Mouse (Mus musculus) testis, adult 2 months (tissue): ENCODE data around the gene Msl1. TPM values are rescaled to one million over a fixed set of nuclear protein-coding genes. Genes with fewer than 3 reads are reported as not detected.
A peak's percentile ranks its signal among the peaks of the same experiment; 100 is the strongest.

Experiments
- H3K27ac ChIP-seq: fragments of 200-500 bp; 2 replicates; pipeline ENCODE4 v1.5.1; 2012; ENCODE audit warnings: low read depth, low read length; ENCODE audit not compliant: control insufficient read depth, insufficient read depth
- H3K27me3 ChIP-seq: fragments of 200-500 bp; 2 replicates; pipeline ENCODE4 v1.6.1; 2012; ENCODE audit warnings: mild to moderate bottlenecking, low read length, moderate library complexity; ENCODE audit not compliant: control insufficient read depth, insufficient read depth
- H3K36me3 ChIP-seq: fragments of 200-500 bp; 2 replicates; pipeline ENCODE4 v1.6.1; 2012; ENCODE audit warnings: mild to moderate bottlenecking, low read length; ENCODE audit not compliant: control insufficient read depth, insufficient read depth
- H3K4me1 ChIP-seq: fragments of 200-500 bp; 2 replicates; pipeline ENCODE4 v1.6.1; 2012; ENCODE audit warnings: low read length; ENCODE audit not compliant: control insufficient read depth, insufficient read depth
- H3K4me3 ChIP-seq: fragments of 200-500 bp; 2 replicates; pipeline ENCODE4 v1.5.1; 2012; ENCODE audit warnings: low read depth, mild to moderate bottlenecking, low read length, moderate library complexity, mixed read lengths; ENCODE audit not compliant: control insufficient read depth
- CTCF ChIP-seq: fragments of 200-500 bp; IDR thresholded peaks from 2 replicates; pipeline ENCODE4 v1.5.1; 2012; ENCODE audit warnings: low read depth, mild to moderate bottlenecking, inconsistent platforms, low read length, moderate library complexity; ENCODE audit not compliant: control insufficient read depth, insufficient read depth, insufficient replicate concordance
- POLR2A ChIP-seq: fragments of 200-500 bp; IDR thresholded peaks from 2 replicates; pipeline ENCODE4 v1.6.1; 2012; ENCODE audit warnings: low read depth, mild to moderate bottlenecking, inconsistent platforms, low read length, moderate library complexity; ENCODE audit not compliant: control insufficient read depth
- polyA plus RNA-seq: library from polyadenylated mRNA; depleted of rRNA; stranded (reverse); fragments of >200 nt; gene quantifications from 2 replicates; pipeline ENCODE4 v1.2.3, GENCODE M21; 2012

Msl1 gene
- polyA plus RNA-seq, 1 experiment, result 143 TPM

DNA sequence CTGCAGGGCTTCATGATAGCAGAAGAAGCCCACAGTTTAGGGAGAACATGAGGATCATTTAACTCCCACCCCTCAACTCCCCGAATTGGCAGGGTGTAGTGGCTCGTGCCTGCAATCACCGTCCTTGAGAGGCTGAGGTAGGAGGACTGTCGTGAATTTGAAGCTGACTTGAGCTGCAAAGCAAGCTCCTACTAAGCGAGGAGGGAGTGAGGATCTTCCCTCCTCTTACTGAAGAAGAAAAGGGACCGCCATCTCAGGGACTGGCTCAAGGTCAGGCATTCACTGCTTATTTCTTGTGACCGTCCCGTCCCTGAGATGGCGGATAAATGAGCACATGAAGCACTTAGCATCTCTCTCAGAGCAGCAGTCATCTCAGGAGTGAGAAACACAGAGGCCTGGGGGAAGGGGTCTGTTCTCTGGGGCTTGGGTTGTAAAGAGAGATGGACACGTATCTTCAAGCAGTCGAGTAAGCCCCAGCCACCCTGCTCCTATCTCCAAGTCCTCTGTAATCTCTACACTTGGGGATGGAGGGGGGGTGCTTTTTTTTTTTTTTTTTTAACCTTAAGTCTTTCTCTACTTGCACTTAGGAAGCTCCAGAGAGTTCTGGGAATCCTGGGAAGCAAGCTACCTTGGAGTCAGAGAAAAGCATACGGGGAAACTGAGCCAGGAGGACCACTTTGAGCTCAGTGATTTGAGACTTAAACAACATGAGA lies 19.1 kb upstream of the Msl1 start:
- H3K4me3 ChIP-seq, result no peak overlapping the region
- TF ChIP-seq CTCF (no peak), POLR2A (no peak)

GRCm38 (mm10) chr11:98776843-98777590 lies 18.3 kb upstream of the Msl1 start:
- H3K36me3 ChIP-seq, result no peaks in the 10 kb centered on the region
- H3K4me3 ChIP-seq, result no peak overlapping the region
- TF ChIP-seq POLR2A (peak; percentile 64), CTCF (no peak)
- peak overlapping the region; percentile 82 for H3K27ac ChIP-seq
- peaks cover 31% of the 10 kb centered on the region for H3K4me1 ChIP-seq
- no peaks in the 10 kb centered on the region for H3K27me3 ChIP-seq

More for the DNA sequence above, 19.1 kb upstream of the Msl1 start:
- no peaks in the 10 kb centered on the region for H3K36me3 ChIP-seq
- peak overlapping the region; percentile 82 for H3K27ac ChIP-seq
- peaks cover 30% of the 10 kb centered on the region for H3K4me1 ChIP-seq
- no peaks in the 10 kb centered on the region for H3K27me3 ChIP-seq

GRCm38 (mm10) chr11:98777888-98778287 lies 17.4 kb upstream of the Msl1 start:
- peaks cover 33% of the 10 kb centered on the region for H3K4me1 ChIP-seq
- H3K27ac ChIP-seq, result no peak overlapping the region
- no peaks in the 10 kb centered on the region for H3K36me3 ChIP-seq

GRCm38 (mm10) chr11:98781851-98782512 lies 13.3 kb upstream of the Msl1 start:
- H3K27me3 ChIP-seq, result no peaks in the 10 kb centered on the region
- H3K4me3 ChIP-seq, result no peak overlapping the region
- peak overlapping the region; percentile 71 for H3K27ac ChIP-seq
- H3K36me3 ChIP-seq, result no peaks in the 10 kb centered on the region
- no peak for TF ChIP-seq CTCF
- TF ChIP-seq POLR2A, result no peak; the same call in 1 of the 2 replicates
- H3K4me1 ChIP-seq, result peaks cover 27% of the 10 kb centered on the region

More at GRCm38 (mm10) chr11:98777888-98778287, 17.4 kb upstream of the Msl1 start:
- no peak for TF ChIP-seq CTCF
- H3K27me3 ChIP-seq, result no peaks in the 10 kb centered on the region
- no peak overlapping the region for H3K4me3 ChIP-seq

DNA sequence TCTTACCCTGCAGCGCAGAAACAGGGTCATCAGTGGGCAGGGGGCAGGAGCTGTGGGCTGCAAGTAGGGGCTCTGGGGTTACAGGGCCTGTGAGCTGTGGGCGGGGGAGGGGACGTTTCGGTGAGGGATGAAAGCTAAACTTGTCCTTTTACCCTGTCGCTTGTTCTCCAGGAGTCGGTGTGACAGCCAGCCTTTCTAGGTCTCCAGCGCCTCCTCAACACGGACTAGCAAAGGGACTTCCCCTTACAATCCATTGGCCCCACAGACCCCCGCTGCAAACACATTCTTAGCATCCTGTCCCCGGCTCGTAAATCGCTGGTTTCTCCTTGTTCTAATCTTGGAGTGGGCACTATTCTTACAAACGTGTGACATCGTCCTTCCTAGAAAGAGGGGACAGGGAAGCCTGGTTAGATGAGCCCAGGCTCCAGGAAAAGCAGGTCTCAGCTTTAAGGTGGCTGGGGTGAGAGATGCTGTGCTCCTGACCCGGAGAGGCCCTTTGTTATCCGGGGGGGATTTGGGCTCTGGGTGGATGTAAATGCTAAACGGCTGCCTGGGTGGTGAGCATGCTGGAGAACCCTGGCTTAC lies 12.6 kb upstream of the Msl1 start:
- Histone ChIP-seq H3K27ac (peak overlapping the region; percentile 82), H3K36me3 (no peaks in the 10 kb centered on the region), H3K4me1 (peaks cover 27% of the 10 kb centered on the region), H3K27me3 (no peaks in the 10 kb centered on the region), H3K4me3 (peak overlapping the region; percentile 25; the same call in 1 of the 2 replicates)
- TF ChIP-seq CTCF (no peak), POLR2A (0 out of 2 replicates have a peak, but pooled peaks have one; percentile 4)

DNA sequence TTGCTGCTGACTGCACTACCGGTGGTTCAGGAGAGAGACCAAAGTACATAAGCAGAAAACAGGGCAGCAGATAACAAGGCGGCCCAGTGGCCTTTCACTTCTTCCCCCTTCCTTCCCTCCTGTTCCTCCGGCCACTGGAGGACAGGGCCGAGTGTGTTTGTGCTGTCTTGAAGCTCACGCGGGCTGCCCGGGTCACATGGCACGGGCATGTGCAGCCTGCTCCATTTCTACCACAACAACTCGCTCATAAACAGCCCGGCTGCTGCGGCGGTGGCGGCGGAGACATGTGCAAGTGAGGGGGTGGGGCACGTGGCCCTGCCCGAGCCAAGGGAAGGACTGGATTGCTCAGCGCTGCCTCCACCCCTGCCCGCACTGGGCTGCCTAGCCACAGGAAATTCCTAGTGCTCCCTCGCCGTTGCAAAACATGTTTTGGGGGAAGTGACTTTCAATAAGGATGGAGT lies 12.1 kb upstream of the Msl1 start:
- peaks cover 27% of the 10 kb centered on the region for H3K4me1 ChIP-seq

GRCm38 (mm10) chr11:98784139-98784538 lies 11.2 kb upstream of the Msl1 start:
- peaks cover 30% of the 10 kb centered on the region for H3K4me1 ChIP-seq

More for the DNA sequence above, 12.1 kb upstream of the Msl1 start:
- Histone ChIP-seq H3K4me3 (peak overlapping the region; percentile 25), H3K27ac (peak overlapping the region; percentile 82), H3K36me3 (no peaks in the 10 kb centered on the region), H3K27me3 (no peaks in the 10 kb centered on the region)
- TF ChIP-seq POLR2A (no peak), CTCF (no peak)

More at GRCm38 (mm10) chr11:98784139-98784538, 11.2 kb upstream of the Msl1 start:
- no peaks in the 10 kb centered on the region for H3K36me3 ChIP-seq
- no peaks in the 10 kb centered on the region for H3K27me3 ChIP-seq
- peak overlapping the region; percentile 34; the same call in 1 of the 2 replicates for H3K27ac ChIP-seq
- H3K4me3 ChIP-seq, result no peak overlapping the region
- TF ChIP-seq POLR2A (no peak), CTCF (no peak)
